Mouse (Mus musculus): ENCODE data around the gene Zfp385a.

DNA sequence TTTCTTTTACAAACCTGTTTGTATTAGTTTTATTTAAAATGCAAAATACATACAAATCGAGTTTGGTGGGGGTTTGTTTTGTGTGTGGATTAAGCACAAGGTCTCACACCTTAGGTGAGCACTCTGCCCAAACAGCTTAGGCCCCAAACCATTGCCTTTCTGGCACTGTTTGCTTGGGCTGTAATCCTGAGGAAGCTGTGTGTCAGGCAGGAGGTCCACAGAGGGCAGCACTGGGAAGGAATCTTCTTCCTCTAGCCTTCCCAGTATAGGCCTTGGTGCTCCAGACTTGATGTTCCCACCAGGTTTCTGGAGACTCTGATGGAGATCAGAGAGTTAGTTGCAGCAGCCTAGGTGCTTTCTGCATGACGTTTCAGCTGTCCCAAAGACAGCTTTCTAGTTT is 55.2 kb downstream of the Zfp385a start:
- TF ChIP-seq POLR2A (IDR thresholded peaks at IDR 0.05; ENCODE audit: control insufficient read depth, low read depth, low read length): no peak
- TF ChIP-seq CTCF (IDR thresholded peaks at IDR 0.05; ENCODE audit: control insufficient read depth, insufficient read depth, insufficient replicate concordance, low read depth, low read length): no peak; the same call in 1 of the 2 replicates

All from testis, adult 2 months (tissue).